Mouse (Mus musculus): ENCODE results near the gene Nabp1. TPM values are rescaled to one million over a fixed set of nuclear protein-coding genes. Genes with fewer than 3 reads are reported as not detected.
A peak's percentile ranks its signal among the peaks of the same experiment; 100 is the strongest.

The Nabp1 gene
- polyA plus RNA-seq, 1 experiment, result 21.2 TPM

DNA sequence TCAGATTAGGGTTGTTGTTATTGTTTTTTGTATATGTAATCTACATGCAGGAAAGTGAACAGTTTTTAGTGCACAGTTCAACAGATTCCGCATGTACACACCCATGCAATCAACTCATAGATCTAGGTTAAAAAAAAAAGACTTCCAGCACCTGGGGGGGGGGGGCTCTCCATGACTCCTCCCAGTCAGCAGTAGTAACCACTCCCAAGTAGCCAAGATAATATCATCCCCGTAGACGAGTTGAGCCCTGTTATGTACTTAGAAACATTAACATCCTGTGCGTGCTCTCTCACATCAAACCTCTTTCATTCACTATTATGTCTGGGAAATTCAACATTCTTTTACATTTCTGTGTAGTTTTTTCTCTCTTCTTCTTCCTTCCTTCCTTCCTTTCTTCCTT, 28.0 kb upstream of the Nabp1 start:
- Histone ChIP-seq H3K36me3 (ENCODE audit: control insufficient read depth, insufficient read depth) (no peaks in the 10 kb centered on the region), H3K27me3 (ENCODE audit: control insufficient read depth, insufficient read depth, insufficient read length) (no peaks in the 10 kb centered on the region), H3ac (ENCODE audit: control insufficient read depth, insufficient read length) (no peak overlapping the region), H3K4me2 (ENCODE audit: low read depth) (no peak overlapping the region), H3K79me2 (ENCODE audit: control insufficient read depth, insufficient read depth) (no peaks in the 10 kb centered on the region), H3K4me3 (no peak overlapping the region)
- TF ChIP-seq USF1 (IDR thresholded peaks at IDR 0.05; ENCODE audit: low read depth), result no peak
- TF ChIP-seq POLR2AphosphoS2 (IDR thresholded peaks at IDR 0.05; ENCODE audit: insufficient read length, low read depth), result no peak
- TF ChIP-seq MAX (IDR thresholded peaks at IDR 0.05; ENCODE audit: low read depth), result no peak

- Histone ChIP-seq H3K27me3 (ENCODE audit: control insufficient read depth, insufficient read depth, insufficient read length) (no peaks in the 10 kb centered on the region), H3K4me3 (no peak overlapping the region), H3K4me2 (ENCODE audit: low read depth) (no peak overlapping the region), H3ac (ENCODE audit: control insufficient read depth, insufficient read length) (no peak overlapping the region), H3K79me2 (ENCODE audit: control insufficient read depth, insufficient read depth) (no peaks in the 10 kb centered on the region), H3K36me3 (ENCODE audit: control insufficient read depth, insufficient read depth) (no peaks in the 10 kb centered on the region)
- TF ChIP-seq CEBPB (IDR thresholded peaks at IDR 0.05; ENCODE audit: insufficient read depth, poor library complexity, severe bottlenecking) (peak; percentile 63; the same call in 1 of the 2 replicates), MYOG (IDR thresholded peaks at IDR 0.05; ENCODE audit: control insufficient read depth in 1 of 3, insufficient read depth in 1 of 3, insufficient read length in 2 of 3, low read depth in 2 of 3) (no peak), MYOD1 (IDR thresholded peaks at IDR 0.05; ENCODE audit: control insufficient read depth in 1 of 3, insufficient read length in 2 of 3, low read depth in 2 of 3) (no peak), MAX (IDR thresholded peaks at IDR 0.05; ENCODE audit: low read depth) (no peak), TCF3 (IDR thresholded peaks at IDR 0.05; ENCODE audit: insufficient read length, low read depth) (no peak), POLR2AphosphoS2 (IDR thresholded peaks at IDR 0.05; ENCODE audit: insufficient read length, low read depth) (no peak), USF1 (IDR thresholded peaks at IDR 0.05; ENCODE audit: low read depth) (no peak)
Measured at GRCm38 (mm10) chr1:51505632-51506031, 27.4 kb upstream of the Nabp1 start.

DNA sequence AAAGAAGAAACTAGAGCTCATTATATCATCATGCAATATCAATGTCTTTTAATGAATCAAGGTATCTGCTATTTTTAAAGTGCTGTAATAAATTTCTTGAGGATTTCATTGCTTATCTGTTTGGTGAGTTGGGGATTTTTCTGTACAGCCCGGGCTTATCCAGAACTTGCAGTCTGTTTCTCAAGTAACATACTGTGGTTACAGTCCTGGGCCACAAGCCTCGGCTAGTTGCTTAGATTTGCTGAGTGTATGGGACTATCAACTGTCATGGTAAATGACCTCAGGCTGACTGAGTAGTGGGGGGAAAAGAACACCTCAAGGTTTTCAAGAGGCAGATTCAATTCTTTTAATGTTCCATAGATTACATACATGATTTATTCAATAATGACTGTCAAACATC, 24.8 kb upstream of the Nabp1 start:
- Histone ChIP-seq H3K4me3 (no peak overlapping the region), H3ac (ENCODE audit: control insufficient read depth, insufficient read length) (no peak overlapping the region), H3K79me2 (ENCODE audit: control insufficient read depth, insufficient read depth) (no peaks in the 10 kb centered on the region), H3K36me3 (ENCODE audit: control insufficient read depth, insufficient read depth) (no peaks in the 10 kb centered on the region), H3K4me2 (ENCODE audit: low read depth) (no peak overlapping the region), H3K27me3 (ENCODE audit: control insufficient read depth, insufficient read depth, insufficient read length) (no peaks in the 10 kb centered on the region)
- TF ChIP-seq POLR2A (IDR thresholded peaks at IDR 0.05; ENCODE audit: insufficient read length, low read depth), result no peak
- TF ChIP-seq REST (IDR thresholded peaks at IDR 0.05; ENCODE audit: insufficient read depth, insufficient read length), result no peak
- no peak for TF ChIP-seq MYOD1 (IDR thresholded peaks at IDR 0.05; ENCODE audit: control insufficient read depth in 1 of 3, insufficient read length in 2 of 3, low read depth in 2 of 3)
- no peak for TF ChIP-seq POLR2AphosphoS2 (IDR thresholded peaks at IDR 0.05; ENCODE audit: insufficient read length, low read depth)
- no peak for TF ChIP-seq SRF (IDR thresholded peaks at IDR 0.05; ENCODE audit: control insufficient read depth, insufficient read length, low read depth)
- TF ChIP-seq E2F4 (IDR thresholded peaks at IDR 0.05; ENCODE audit: insufficient read depth), result no peak
- no peak for TF ChIP-seq TCF12 (IDR thresholded peaks at IDR 0.05; ENCODE audit: insufficient read depth, poor library complexity, severe bottlenecking)
- TF ChIP-seq TCF3 (IDR thresholded peaks at IDR 0.05; ENCODE audit: insufficient read length, low read depth), result no peak

- Histone ChIP-seq H3K27me3 (ENCODE audit: control insufficient read depth, insufficient read depth, insufficient read length) (no peaks in the 10 kb centered on the region), H3K4me3 (no peak overlapping the region), H3K36me3 (ENCODE audit: control insufficient read depth, insufficient read depth) (no peaks in the 10 kb centered on the region), H3K79me2 (ENCODE audit: control insufficient read depth, insufficient read depth) (no peaks in the 10 kb centered on the region), H3K4me2 (ENCODE audit: low read depth) (no peak overlapping the region), H3ac (ENCODE audit: control insufficient read depth, insufficient read length) (no peak overlapping the region)
- TF ChIP-seq CEBPB (IDR thresholded peaks at IDR 0.05; ENCODE audit: insufficient read depth, poor library complexity, severe bottlenecking) (no peak), POLR2AphosphoS2 (IDR thresholded peaks at IDR 0.05; ENCODE audit: insufficient read length, low read depth) (no peak), TCF12 (IDR thresholded peaks at IDR 0.05; ENCODE audit: insufficient read depth, poor library complexity, severe bottlenecking) (no peak), USF1 (IDR thresholded peaks at IDR 0.05; ENCODE audit: low read depth) (no peak), MYOG (IDR thresholded peaks at IDR 0.05; ENCODE audit: control insufficient read depth in 1 of 3, insufficient read depth in 1 of 3, insufficient read length in 2 of 3, low read depth in 2 of 3) (no peak), MAX (IDR thresholded peaks at IDR 0.05; ENCODE audit: low read depth) (no peak), POLR2A (IDR thresholded peaks at IDR 0.05; ENCODE audit: insufficient read length, low read depth) (no peak), TCF3 (IDR thresholded peaks at IDR 0.05; ENCODE audit: insufficient read length, low read depth) (no peak), REST (IDR thresholded peaks at IDR 0.05; ENCODE audit: insufficient read depth, insufficient read length) (no peak), E2F4 (IDR thresholded peaks at IDR 0.05; ENCODE audit: insufficient read depth) (no peak), MYOD1 (IDR thresholded peaks at IDR 0.05; ENCODE audit: control insufficient read depth in 1 of 3, insufficient read length in 2 of 3, low read depth in 2 of 3) (no peak), SRF (IDR thresholded peaks at IDR 0.05; ENCODE audit: control insufficient read depth, insufficient read length, low read depth) (no peak)
Measured at GRCm38 (mm10) chr1:51502353-51502752, 24.1 kb upstream of the Nabp1 start.

GRCm38 (mm10) chr1:51501251-51501650, 23.0 kb upstream of the Nabp1 start:
- H3ac ChIP-seq (ENCODE audit: control insufficient read depth, insufficient read length), result no peak overlapping the region
- H3K4me2 ChIP-seq (ENCODE audit: low read depth), result no peak overlapping the region
- no peaks in the 10 kb centered on the region for H3K27me3 ChIP-seq (ENCODE audit: control insufficient read depth, insufficient read depth, insufficient read length)
- no peak for TF ChIP-seq MYOD1 (IDR thresholded peaks at IDR 0.05; ENCODE audit: control insufficient read depth in 1 of 3, insufficient read length in 2 of 3, low read depth in 2 of 3)
- TF ChIP-seq MAX (IDR thresholded peaks at IDR 0.05; ENCODE audit: low read depth), result no peak
- no peak for TF ChIP-seq TCF12 (IDR thresholded peaks at IDR 0.05; ENCODE audit: insufficient read depth, poor library complexity, severe bottlenecking)
- no peak for TF ChIP-seq CEBPB (IDR thresholded peaks at IDR 0.05; ENCODE audit: insufficient read depth, poor library complexity, severe bottlenecking)
- H3K79me2 ChIP-seq (ENCODE audit: control insufficient read depth, insufficient read depth), result no peaks in the 10 kb centered on the region
- H3K4me3 ChIP-seq, result no peak overlapping the region
- H3K36me3 ChIP-seq (ENCODE audit: control insufficient read depth, insufficient read depth), result no peaks in the 10 kb centered on the region
